In the genomic region with DNA sequence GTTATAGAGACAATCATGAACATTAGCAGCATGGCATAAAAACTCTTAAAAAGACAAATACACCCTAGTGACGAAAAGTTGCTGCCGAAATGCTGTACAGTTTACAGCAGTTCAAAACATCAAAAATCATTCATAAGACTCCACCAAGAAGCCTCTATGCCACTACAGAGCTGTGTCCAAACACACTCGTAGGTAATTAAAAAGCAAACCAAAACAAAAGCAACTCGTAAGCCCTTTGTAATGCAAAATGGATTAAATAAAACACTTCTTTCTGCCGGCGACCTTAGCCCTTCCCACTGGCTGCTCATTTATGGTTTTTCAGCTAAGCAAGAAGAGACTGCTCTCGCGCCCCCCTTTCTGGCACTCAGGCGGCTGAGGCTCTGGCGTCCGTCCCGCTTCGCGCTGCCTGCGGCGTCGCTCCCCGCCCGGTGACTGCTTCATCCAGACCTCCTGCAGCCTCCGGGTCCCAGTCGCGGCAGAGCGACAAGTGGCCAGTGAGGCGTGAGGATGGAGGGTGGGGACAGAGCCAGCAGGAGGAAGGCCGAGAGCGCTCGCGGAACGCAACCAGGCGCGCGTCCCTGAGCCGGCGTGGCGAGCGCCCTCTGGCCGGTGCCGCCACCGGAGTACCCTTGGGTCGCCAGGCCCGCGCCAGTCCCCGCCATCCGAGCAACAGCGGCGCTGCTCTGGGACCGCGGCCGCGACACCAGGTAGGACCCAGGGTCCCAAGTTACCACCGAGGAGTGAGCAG, we compare ENCODE assay signal across 7 mouse cellular contexts. TPM values are rescaled to one million over a fixed set of nuclear protein-coding genes. Genes with fewer than 3 reads are reported as not detected.
A peak's percentile ranks its signal among the peaks of the same experiment; 100 is the strongest.
DNase-seq lines count a peak whose midpoint lies in the region; ATAC-seq and TF ChIP-seq lines count a peak whose summit lies in the region.

Gene Prkcq (plus strand): TSS at position 355 of the 748 bp plus-strand sequence.

- TF ChIP-seq POLR2A in spleen, adult 2 months (IDR thresholded peaks at IDR 0.05; ENCODE audit: low read depth, low read length), result peak; percentile 5

- H3K36me3 ChIP-seq in intestine, postnatal 0 days (ENCODE audit: control insufficient read depth, insufficient read depth), result no peaks in the 10 kb centered on the region
- no peaks in the 10 kb centered on the region for H3K36me3 ChIP-seq in limb, embryonic 11.5 days (ENCODE audit: control insufficient read depth, insufficient read depth, low read length)
- no peaks in the 10 kb centered on the region for H3K36me3 ChIP-seq in midbrain, embryonic 13.5 days
- no peaks in the 10 kb centered on the region for H3K36me3 ChIP-seq in spleen, adult 2 months (ENCODE audit: control insufficient read depth, insufficient read depth, low read length)

- WGBS in intestine, postnatal 0 days, result 3% methylated on average over 51 of the region's 51 CpGs
- WGBS in limb, embryonic 11.5 days, result 2% methylated on average over 51 of the region's 51 CpGs
- 2% methylated on average over 51 of the region's 51 CpGs for WGBS in midbrain, embryonic 13.5 days
- WGBS in spleen, adult 2 months, result 2% methylated on average over 51 of the region's 51 CpGs

- no peaks in the 10 kb centered on the region for H3K4me1 ChIP-seq in intestine, postnatal 0 days (replicated peaks; ENCODE audit: control insufficient read depth, insufficient read depth, low read length)
- no peaks in the 10 kb centered on the region for H3K4me1 ChIP-seq in limb, embryonic 11.5 days (ENCODE audit: control insufficient read depth, insufficient read depth, low read length)
- peaks cover 18% of the 10 kb centered on the region for H3K4me1 ChIP-seq in midbrain, embryonic 13.5 days (replicated peaks)
- peaks cover 7% of the 10 kb centered on the region for H3K4me1 ChIP-seq in spleen, adult 2 months (ENCODE audit: control insufficient read depth, insufficient read depth, insufficient read length)

- DNase-seq in adrenal gland, postnatal 25 days, result peak; percentile 59
- DNase-seq in embryo, embryonic 11.5 days (ENCODE audit: low read depth, low spot score), result peak; percentile 27
- peak; percentile 97 for DNase-seq in heart, adult 11 months
- peak; percentile 74 for DNase-seq in limb, embryonic 11.5 days (ENCODE audit: low spot score)
- DNase-seq in spleen, adult 2 months (ENCODE audit: low read depth in 1 of 2, low spot score in 2 of 2), result peak in 1 of 2 experiments; percentile 56

- H3K27ac ChIP-seq in intestine, postnatal 0 days (ENCODE audit: low read depth, low read length), result no peak within 1 kb of the TSS
- H3K27ac ChIP-seq in limb, embryonic 11.5 days (replicated peaks; ENCODE audit: low read depth, low read length), result no peak within 1 kb of the TSS
- H3K27ac ChIP-seq in midbrain, embryonic 13.5 days, result no peak within 1 kb of the TSS
- H3K27ac ChIP-seq in spleen, adult 2 months (ENCODE audit: insufficient read depth, low read length), result peak within 1 kb of the TSS; percentile 100

- H3K9ac ChIP-seq in intestine, postnatal 0 days (ENCODE audit: low read depth, low read length), result no peak within 1 kb of the TSS
- peak within 1 kb of the TSS; percentile 64 for H3K9ac ChIP-seq in limb, embryonic 11.5 days (ENCODE audit: low read length)
- peak within 1 kb of the TSS; percentile 55 for H3K9ac ChIP-seq in midbrain, embryonic 13.5 days (replicated peaks)

- H3K9me3 ChIP-seq in intestine, postnatal 0 days (ENCODE audit: control insufficient read depth), result no peaks in the 10 kb centered on the region
- H3K9me3 ChIP-seq in limb, embryonic 11.5 days (ENCODE audit: control insufficient read depth, low read length), result no peaks in the 10 kb centered on the region
- H3K9me3 ChIP-seq in midbrain, embryonic 13.5 days, result no peaks in the 10 kb centered on the region

- peaks cover 17% of the 10 kb centered on the region; the same call in 1 of the 2 replicates for H3K27me3 ChIP-seq in intestine, postnatal 0 days (replicated peaks; ENCODE audit: control insufficient read depth, insufficient read depth, low read length)
- no peaks in the 10 kb centered on the region for H3K27me3 ChIP-seq in limb, embryonic 11.5 days (ENCODE audit: control insufficient read depth, insufficient read depth, low read length)
- peaks cover 35% of the 10 kb centered on the region for H3K27me3 ChIP-seq in midbrain, embryonic 13.5 days
- H3K27me3 ChIP-seq in spleen, adult 2 months (ENCODE audit: control insufficient read depth, insufficient read depth, low read length), result no peaks in the 10 kb centered on the region

- TF ChIP-seq CTCF in intestine, postnatal 0 days (IDR thresholded peaks at IDR 0.05; ENCODE audit: low read depth), result peak; percentile 46
- no peak for TF ChIP-seq CTCF in spleen, adult 2 months (IDR thresholded peaks at IDR 0.05; ENCODE audit: extremely low read depth, insufficient read depth, insufficient read length, insufficient replicate concordance)

- peak within 1 kb of the TSS; percentile 46 for H3K4me3 ChIP-seq in intestine, postnatal 0 days (ENCODE audit: low read depth, low read length)
- peak within 1 kb of the TSS; percentile 41 for H3K4me3 ChIP-seq in limb, embryonic 11.5 days (ENCODE audit: low read depth, low read length)
- peak within 1 kb of the TSS; percentile 48 for H3K4me3 ChIP-seq in midbrain, embryonic 13.5 days (replicated peaks)
- H3K4me3 ChIP-seq in spleen, adult 2 months (ENCODE audit: extremely low read depth, insufficient read depth, insufficient read length), result peak within 1 kb of the TSS; percentile 95

- peak within 1 kb of the TSS; percentile 88 for H3K4me2 ChIP-seq in intestine, postnatal 0 days (replicated peaks; ENCODE audit: low read depth)
- H3K4me2 ChIP-seq in limb, embryonic 11.5 days (ENCODE audit: low read depth, severe bottlenecking), result peak within 1 kb of the TSS; percentile 73
- peak within 1 kb of the TSS; percentile 82 for H3K4me2 ChIP-seq in midbrain, embryonic 13.5 days (replicated peaks)

- ATAC-seq in intestine, postnatal 0 days, result no peak
- ATAC-seq in limb, embryonic 11.5 days (ENCODE audit: insufficient number of reproducible peaks, low FRiP score, low TSS enrichment, low read depth), result peak; percentile 72
- ATAC-seq in midbrain, embryonic 13.5 days, result peak; percentile 90

RNA-seq across cellular contexts. Expression of gene Prkcq, which starts in this region (rescaled TPM):
- total RNA-seq in adrenal gland, postnatal 25 days (2021), result 2.3 and 2.8 TPM in 2 replicates
- polyA plus RNA-seq in intestine, postnatal 0 days (2015; fragmentation: Nextera tagmentation; extraction: Ambion mirVana), result 1.1 and 1.8 TPM in 2 replicates
- 1.5 and 1.6 TPM in 2 replicates for polyA plus RNA-seq in limb, embryonic 11.5 days (2014; fragmentation: Nextera tagmentation; extraction: Ambion mirVana)
- 2.7 and 2.9 TPM in 2 replicates for polyA plus RNA-seq in midbrain, embryonic 13.5 days (2015; fragmentation: Nextera tagmentation; extraction: Ambion mirVana)
- polyA plus RNA-seq in spleen, adult 2 months (2012; rRNA removed), result 9.3 and 11.2 TPM in 2 replicates

Comparison
In these comparisons a context has a peak if more than half of its experiments do, and no peak if none do; other contexts are left out.
1. H3K4me3 ChIP-seq: peak in every context shown above with its lines; median percentile 95 in spleen, adult 2 months; 48 in midbrain, embryonic 13.5 days; 46 in intestine, postnatal 0 days; 41 in limb, embryonic 11.5 days.